Mouse (Mus musculus) ES-Bruce4 (cell line): Measurements from ENCODE around the gene Mmp12.

ENCODE experiments used
- CTCF ChIP-seq: IDR thresholded peaks from one replicate; pipeline ENCODE4 v1.8.1; 2011; ENCODE audit warnings: low read depth, low read length
- POLR2A ChIP-seq: IDR thresholded peaks from one replicate; pipeline ENCODE4 v1.8.1; 2011; ENCODE audit warnings: low read length; ENCODE audit not compliant: insufficient read depth

- TF ChIP-seq POLR2A (no peak), CTCF (no peak)
Observed at GRCm38 (mm10) chr9:7344107-7344506, at the start of gene Mmp12.
